Mouse (Mus musculus): ENCODE results near the gene Mgst1. TPM values are rescaled to one million over a fixed set of nuclear protein-coding genes. Genes with fewer than 3 reads are reported as not detected.
A peak's percentile ranks its signal among the peaks of the same experiment; 100 is the strongest.

Mgst1 gene
- polyA plus RNA-seq (2011; ENCODE audit: insufficient read length, low read depth, missing spikeins) = 75.6 and 101 TPM in 2 replicates

GRCm38 (mm10) chr6:138139930-138140329 lies at the start of gene Mgst1:
Gene Mgst1, plus strand, starts transcription at chr6:138140316.
- Histone ChIP-seq H3K4me1 (ENCODE audit: control insufficient read depth, insufficient read depth, low read length) (no peaks in the 10 kb centered on the region; the same call in none of the 2 replicates), H3K4me3 (ENCODE audit: insufficient read depth, low read length) (peak within 1 kb of the TSS; percentile 62), H3K27ac (ENCODE audit: insufficient read depth, low read length) (peak within 1 kb of the TSS; percentile 91)
- TF ChIP-seq POLR2A (IDR thresholded peaks at IDR 0.05; ENCODE audit: low read depth, low read length) = no peak
- no peak for TF ChIP-seq CTCF (IDR thresholded peaks at IDR 0.05; ENCODE audit: borderline replicate concordance, insufficient read depth, low read length)

GRCm38 (mm10) chr6:138092432-138092831 lies 47.7 kb upstream of the Mgst1 start:
- no peaks in the 10 kb centered on the region for H3K4me1 ChIP-seq (ENCODE audit: control insufficient read depth, insufficient read depth, low read length)
- H3K4me3 ChIP-seq (ENCODE audit: insufficient read depth, low read length) = no peak overlapping the region
- TF ChIP-seq POLR2A (IDR thresholded peaks at IDR 0.05; ENCODE audit: low read depth, low read length) = no peak
- TF ChIP-seq CTCF (IDR thresholded peaks at IDR 0.05; ENCODE audit: borderline replicate concordance, insufficient read depth, low read length) = no peak
- H3K27ac ChIP-seq (ENCODE audit: insufficient read depth, low read length) = no peak overlapping the region

DNA sequence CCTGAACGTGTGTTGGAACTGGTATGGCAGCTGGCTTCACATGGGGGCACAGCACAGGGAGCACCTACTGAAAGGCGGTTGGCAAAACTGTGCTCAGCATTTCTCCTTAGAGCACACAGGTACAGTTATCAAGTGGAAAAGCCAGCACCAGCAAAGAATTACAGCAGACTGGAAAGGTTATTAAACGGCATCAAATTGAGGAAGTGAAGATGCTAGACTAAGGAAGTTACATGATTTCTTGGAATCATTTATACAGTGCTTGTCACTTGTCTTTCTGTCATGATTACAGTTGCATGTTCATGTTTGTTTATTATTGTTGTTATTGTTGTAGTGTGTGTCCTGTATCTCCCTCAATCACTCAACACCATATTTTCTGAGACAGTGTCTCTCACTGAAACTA lies 45.1 kb upstream of the Mgst1 start:
- Histone ChIP-seq H3K4me1 (ENCODE audit: control insufficient read depth, insufficient read depth, low read length) (no peaks in the 10 kb centered on the region), H3K4me3 (ENCODE audit: insufficient read depth, low read length) (no peak overlapping the region), H3K27ac (ENCODE audit: insufficient read depth, low read length) (no peak overlapping the region)
- TF ChIP-seq CTCF (IDR thresholded peaks at IDR 0.05; ENCODE audit: borderline replicate concordance, insufficient read depth, low read length) = no peak
- no peak for TF ChIP-seq POLR2A (IDR thresholded peaks at IDR 0.05; ENCODE audit: low read depth, low read length)

- no peak for TF ChIP-seq CTCF (IDR thresholded peaks at IDR 0.05; ENCODE audit: borderline replicate concordance, insufficient read depth, low read length)
- TF ChIP-seq POLR2A (IDR thresholded peaks at IDR 0.05; ENCODE audit: low read depth, low read length) = no peak
- H3K27ac ChIP-seq (ENCODE audit: insufficient read depth, low read length) = no peak overlapping the region
- H3K4me3 ChIP-seq (ENCODE audit: insufficient read depth, low read length) = no peak overlapping the region
- no peaks in the 10 kb centered on the region for H3K4me1 ChIP-seq (ENCODE audit: control insufficient read depth, insufficient read depth, low read length)
Measured at GRCm38 (mm10) chr6:138099646-138100045, 40.5 kb upstream of the Mgst1 start.

GRCm38 (mm10) chr6:138101843-138102242 lies 38.3 kb upstream of the Mgst1 start:
- H3K4me1 ChIP-seq (ENCODE audit: control insufficient read depth, insufficient read depth, low read length) = no peaks in the 10 kb centered on the region
- TF ChIP-seq POLR2A (IDR thresholded peaks at IDR 0.05; ENCODE audit: low read depth, low read length) (no peak), CTCF (IDR thresholded peaks at IDR 0.05; ENCODE audit: borderline replicate concordance, insufficient read depth, low read length) (no peak)
- H3K27ac ChIP-seq (ENCODE audit: insufficient read depth, low read length) = no peak overlapping the region
- no peak overlapping the region for H3K4me3 ChIP-seq (ENCODE audit: insufficient read depth, low read length)

DNA sequence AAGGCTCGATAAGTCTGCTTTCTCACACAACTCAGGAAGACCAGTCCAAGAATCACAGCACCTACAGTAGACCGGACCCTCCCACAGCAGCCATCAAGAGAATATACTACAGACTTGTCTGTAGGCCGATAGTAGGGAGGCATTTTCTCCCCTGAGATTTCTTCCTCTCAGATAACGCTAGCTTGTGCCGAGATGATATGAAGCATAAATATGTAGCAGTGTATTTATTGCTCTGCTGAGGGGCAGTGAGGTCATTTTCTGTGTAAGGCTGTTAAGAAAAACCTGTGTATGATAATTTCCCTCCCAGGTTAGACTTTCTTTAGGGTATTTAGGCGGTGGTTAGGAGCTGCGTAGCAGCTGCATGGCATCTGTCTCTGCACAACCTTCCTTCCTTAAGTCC lies 37.2 kb upstream of the Mgst1 start:
- no peaks in the 10 kb centered on the region for H3K4me1 ChIP-seq (ENCODE audit: control insufficient read depth, insufficient read depth, low read length)
- TF ChIP-seq POLR2A (IDR thresholded peaks at IDR 0.05; ENCODE audit: low read depth, low read length) = no peak
- TF ChIP-seq CTCF (IDR thresholded peaks at IDR 0.05; ENCODE audit: borderline replicate concordance, insufficient read depth, low read length) = no peak
- no peak overlapping the region for H3K27ac ChIP-seq (ENCODE audit: insufficient read depth, low read length)
- no peak overlapping the region for H3K4me3 ChIP-seq (ENCODE audit: insufficient read depth, low read length)

GRCm38 (mm10) chr6:138104559-138104958 lies 35.6 kb upstream of the Mgst1 start:
- H3K4me1 ChIP-seq (ENCODE audit: control insufficient read depth, insufficient read depth, low read length) = no peaks in the 10 kb centered on the region
- no peak overlapping the region for H3K4me3 ChIP-seq (ENCODE audit: insufficient read depth, low read length)
- no peak for TF ChIP-seq POLR2A (IDR thresholded peaks at IDR 0.05; ENCODE audit: low read depth, low read length)
- TF ChIP-seq CTCF (IDR thresholded peaks at IDR 0.05; ENCODE audit: borderline replicate concordance, insufficient read depth, low read length) = no peak
- no peak overlapping the region for H3K27ac ChIP-seq (ENCODE audit: insufficient read depth, low read length)

DNA sequence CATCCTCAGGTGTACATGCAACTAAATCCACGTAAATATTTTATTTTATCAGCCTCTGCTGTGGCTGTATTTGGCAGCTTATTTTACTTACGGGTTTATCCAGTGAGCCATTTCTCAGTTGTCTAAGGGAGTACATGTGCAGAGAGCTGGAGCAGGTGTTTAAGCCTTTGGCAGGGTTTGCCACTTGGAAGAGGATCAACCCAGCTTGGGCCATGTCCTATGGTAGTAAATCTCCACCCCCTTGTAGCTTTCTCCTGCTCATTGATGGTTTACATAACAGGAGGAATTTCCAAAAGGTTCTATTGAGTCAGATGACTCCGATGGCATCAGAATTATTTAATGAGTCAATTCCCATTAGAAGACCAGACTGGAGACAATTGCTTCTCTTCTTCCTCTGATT lies 22.6 kb upstream of the Mgst1 start:
- H3K4me3 ChIP-seq (ENCODE audit: insufficient read depth, low read length) = no peak overlapping the region
- no peak overlapping the region for H3K27ac ChIP-seq (ENCODE audit: insufficient read depth, low read length)
- no peaks in the 10 kb centered on the region for H3K4me1 ChIP-seq (ENCODE audit: control insufficient read depth, insufficient read depth, low read length)
- no peak for TF ChIP-seq CTCF (IDR thresholded peaks at IDR 0.05; ENCODE audit: borderline replicate concordance, insufficient read depth, low read length)
- TF ChIP-seq POLR2A (IDR thresholded peaks at IDR 0.05; ENCODE audit: low read depth, low read length) = no peak

DNA sequence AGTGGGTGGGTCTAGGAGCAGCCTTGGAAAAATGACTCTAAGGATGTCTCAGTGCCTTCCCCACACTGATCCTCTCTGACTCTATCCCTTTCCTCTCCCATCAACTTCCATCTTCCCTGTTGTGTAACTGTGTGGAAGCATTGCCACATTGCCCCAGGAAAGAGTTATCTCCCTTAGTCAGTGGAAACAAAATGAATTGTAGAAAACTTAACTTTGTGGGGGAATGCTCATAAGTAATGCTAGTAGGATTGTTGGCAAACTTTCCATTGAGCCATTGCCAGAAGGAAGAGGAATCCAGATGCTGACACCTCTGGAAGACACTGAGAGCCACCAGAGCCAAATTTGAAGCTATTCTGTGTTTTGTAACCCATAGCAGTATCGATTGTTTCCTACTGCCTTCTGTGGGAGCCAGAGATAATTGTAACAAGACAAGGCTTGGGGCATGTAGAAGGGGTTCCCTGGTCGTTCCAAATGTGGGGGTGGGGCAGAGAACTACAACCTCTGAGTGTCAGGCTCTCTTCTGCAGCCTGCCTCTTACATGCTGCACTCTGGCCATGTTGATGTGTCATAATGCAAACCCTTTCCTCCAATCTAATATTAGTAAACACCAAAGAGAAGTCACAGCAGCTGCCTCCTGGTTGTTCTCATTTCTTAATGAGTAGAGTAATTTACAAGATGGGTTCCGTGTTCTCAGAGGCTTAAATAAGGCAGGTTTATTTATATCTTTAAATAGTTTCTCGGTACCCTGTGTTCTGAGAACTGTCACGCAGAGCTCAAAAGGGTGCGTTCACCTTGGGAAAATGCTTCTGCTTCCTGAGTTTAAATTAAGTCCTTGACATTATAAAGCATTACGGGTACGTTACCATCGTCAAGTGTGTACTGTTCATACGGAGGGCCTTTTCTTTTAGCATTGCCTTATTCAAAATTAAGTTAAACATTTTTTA lies 11.5 kb upstream of the Mgst1 start:
- Histone ChIP-seq H3K4me3 (ENCODE audit: insufficient read depth, low read length) (no peak overlapping the region), H3K4me1 (ENCODE audit: control insufficient read depth, insufficient read depth, low read length) (no peaks in the 10 kb centered on the region), H3K27ac (ENCODE audit: insufficient read depth, low read length) (no peak overlapping the region)
- no peak for TF ChIP-seq POLR2A (IDR thresholded peaks at IDR 0.05; ENCODE audit: low read depth, low read length)
- TF ChIP-seq CTCF (IDR thresholded peaks at IDR 0.05; ENCODE audit: borderline replicate concordance, insufficient read depth, low read length) = no peak

- H3K4me3 ChIP-seq (ENCODE audit: insufficient read depth, low read length) = no peak overlapping the region
- TF ChIP-seq POLR2A (IDR thresholded peaks at IDR 0.05; ENCODE audit: low read depth, low read length) (no peak), CTCF (IDR thresholded peaks at IDR 0.05; ENCODE audit: borderline replicate concordance, insufficient read depth, low read length) (no peak)
- H3K4me1 ChIP-seq (ENCODE audit: control insufficient read depth, insufficient read depth, low read length) = no peaks in the 10 kb centered on the region
- H3K27ac ChIP-seq (ENCODE audit: insufficient read depth, low read length) = no peak overlapping the region
Measured at GRCm38 (mm10) chr6:138130541-138130940, 9.6 kb upstream of the Mgst1 start.
